Mouse (Mus musculus): ENCODE data around the gene Srrm2.

Srrm2 gene

GRCm38 (mm10) chr17:23804426-23805085 is 14.2 kb downstream of the Srrm2 start:
- DNase-seq (ENCODE audit: low read depth, low spot score): peak; percentile 65

- DNase-seq (ENCODE audit: low read depth, low spot score): no peak
Measured at GRCm38 (mm10) chr17:23806867-23807266, 16.5 kb downstream of the Srrm2 start.

- no peak for DNase-seq (ENCODE audit: low read depth, low spot score)
Measured at GRCm38 (mm10) chr17:23807918-23808317, 17.6 kb downstream of the Srrm2 start.

GRCm38 (mm10) chr17:23815641-23816040 is 25.3 kb downstream of the Srrm2 start:
- DNase-seq (ENCODE audit: low read depth, low spot score): no peak

GRCm38 (mm10) chr17:23818579-23818978 is 28.2 kb downstream of the Srrm2 start:
- DNase-seq (ENCODE audit: low read depth, low spot score): no peak

GRCm38 (mm10) chr17:23819235-23819634 is 28.9 kb downstream of the Srrm2 start:
- no peak for DNase-seq (ENCODE audit: low read depth, low spot score)

GRCm38 (mm10) chr17:23820731-23821130 is 30.4 kb downstream of the Srrm2 start:
- no peak for DNase-seq (ENCODE audit: low read depth, low spot score)

- no peak for DNase-seq (ENCODE audit: low read depth, low spot score)
Measured at GRCm38 (mm10) chr17:23822094-23822493, 31.8 kb downstream of the Srrm2 start.

- DNase-seq (ENCODE audit: low read depth, low spot score): no peak
Measured at GRCm38 (mm10) chr17:23823018-23823417, 32.7 kb downstream of the Srrm2 start.

GRCm38 (mm10) chr17:23823614-23824013 is 33.3 kb downstream of the Srrm2 start:
- DNase-seq (ENCODE audit: low read depth, low spot score): no peak

GRCm38 (mm10) chr17:23825591-23825990 is 35.3 kb downstream of the Srrm2 start:
- no peak for DNase-seq (ENCODE audit: low read depth, low spot score)

- peak; percentile 79 for DNase-seq (ENCODE audit: low read depth, low spot score)
Measured at GRCm38 (mm10) chr17:23828271-23829001, 38.1 kb downstream of the Srrm2 start.

GRCm38 (mm10) chr17:23829064-23829619 is 38.8 kb downstream of the Srrm2 start, which contains the start of gene Elob:
TSS of gene Elob (minus strand) at chr17:23829136.
- DNase-seq (ENCODE audit: low read depth, low spot score): peak; percentile 94

- no peak for DNase-seq (ENCODE audit: low read depth, low spot score)
Measured at GRCm38 (mm10) chr17:23831201-23831600, 40.9 kb downstream of the Srrm2 start.

GRCm38 (mm10) chr17:23836006-23836575 is 45.8 kb downstream of the Srrm2 start, which contains the start of gene Prss33:
TSS of gene Prss33 (minus strand) at chr17:23836056.
- DNase-seq (ENCODE audit: low read depth, low spot score): no peak

GRCm38 (mm10) chr17:23841145-23841544 is 50.8 kb downstream of the Srrm2 start:
- peak; percentile 74 for DNase-seq (ENCODE audit: low read depth, low spot score)

GRCm38 (mm10) chr17:23843141-23843811 is 52.9 kb downstream of the Srrm2 start:
- no peak for DNase-seq (ENCODE audit: low read depth, low spot score)

GRCm38 (mm10) chr17:23843812-23844273 is 53.5 kb downstream of the Srrm2 start, which contains the start of the genes Prss32 and Prss41:
TSS of gene Prss32 (plus strand) at chr17:23843855.
TSS of gene Prss41 (minus strand) at chr17:23844172.
- DNase-seq (ENCODE audit: low read depth, low spot score): peak; percentile 80

GRCm38 (mm10) chr17:23850028-23850427 is 59.7 kb downstream of the Srrm2 start:
- DNase-seq (ENCODE audit: low read depth, low spot score): peak; percentile 31

GRCm38 (mm10) chr17:23850853-23851749 is 60.8 kb downstream of the Srrm2 start:
- DNase-seq (ENCODE audit: low read depth, low spot score): peak; percentile 54
